Mouse (Mus musculus): ENCODE measurements around the gene Igf1. TPM values are rescaled to one million over a fixed set of nuclear protein-coding genes. Genes with fewer than 3 reads are reported as not detected.

Gene Igf1
- polyA plus RNA-seq (2016; fragmentation: Nextera tagmentation; extraction: Ambion mirVana): 6.7 and 11.0 TPM in 2 replicates

- 52% methylated on average over 5 of the region's 5 CpGs for WGBS
- H3K4me1 ChIP-seq: peaks cover 29% of the 10 kb centered on the region
- ATAC-seq (ENCODE audit: low FRiP score): no peak
- H3K27me3 ChIP-seq: peaks cover 49% of the 10 kb centered on the region
- H3K27ac ChIP-seq: no peak within 1 kb of the TSS
- H3K9ac ChIP-seq: no peak within 1 kb of the TSS
- H3K9me3 ChIP-seq: no peaks in the 10 kb centered on the region
- no peak within 1 kb of the TSS for H3K4me3 ChIP-seq (replicated peaks)
- H3K4me2 ChIP-seq: 0 out of 2 replicates have a peak within 1 kb of the TSS, but pooled peaks have one; percentile 75
- H3K36me3 ChIP-seq (replicated peaks): no peaks in the 10 kb centered on the region
These were observed at the start of gene Igf1 for GRCm38 (mm10) chr10:87858013-87858806. TSS of gene Igf1 (plus strand) at chr10:87858265.

- Histone ChIP-seq H3K4me3 (replicated peaks) (no peak overlapping the region), H3K27ac (0 out of 2 replicates have a peak overlapping the region, but pooled peaks have one; percentile 1), H3K27me3 (no peaks in the 10 kb centered on the region), H3K4me2 (peak overlapping the region; percentile 21; the same call in 1 of the 2 replicates), H3K9me3 (no peaks in the 10 kb centered on the region), H3K4me1 (peaks cover 14% of the 10 kb centered on the region), H3K9ac (no peak overlapping the region), H3K36me3 (replicated peaks) (no peaks in the 10 kb centered on the region)
- 0 out of 2 replicates have a peak, but pooled peaks have one; percentile 44 for ATAC-seq (ENCODE audit: low FRiP score)
- 18% methylated on average over 8 of the region's 8 CpGs for WGBS
These were observed 45.6 kb upstream of the Igf1 start for GRCm38 (mm10) chr10:87812157-87813072.

- H3K4me2 ChIP-seq: peak overlapping the region; percentile 21; the same call in 1 of the 2 replicates
- WGBS: 4% methylated on average over 3 of the region's 3 CpGs
- 0 out of 2 replicates have a peak, but pooled peaks have one; percentile 36 for ATAC-seq (ENCODE audit: low FRiP score)
These were observed 44.9 kb upstream of the Igf1 start for GRCm38 (mm10) chr10:87813073-87813590.

GRCm38 (mm10) chr10:87816861-87817260 lies 41.2 kb upstream of the Igf1 start:
- Histone ChIP-seq H3K4me3 (replicated peaks) (no peak overlapping the region), H3K36me3 (replicated peaks) (no peaks in the 10 kb centered on the region), H3K4me2 (no peak overlapping the region), H3K27me3 (no peaks in the 10 kb centered on the region), H3K9me3 (no peaks in the 10 kb centered on the region), H3K27ac (no peak overlapping the region), H3K9ac (no peak overlapping the region), H3K4me1 (peaks cover 14% of the 10 kb centered on the region)
- no peak for ATAC-seq (ENCODE audit: low FRiP score)
- WGBS: 27% methylated on average over 4 of the region's 4 CpGs

More at GRCm38 (mm10) chr10:87813073-87813590, 44.9 kb upstream of the Igf1 start:
- Histone ChIP-seq H3K27me3 (no peaks in the 10 kb centered on the region), H3K27ac (0 out of 2 replicates have a peak overlapping the region, but pooled peaks have one; percentile 1), H3K9ac (no peak overlapping the region), H3K9me3 (no peaks in the 10 kb centered on the region), H3K4me3 (replicated peaks) (no peak overlapping the region), H3K4me1 (peaks cover 14% of the 10 kb centered on the region), H3K36me3 (replicated peaks) (no peaks in the 10 kb centered on the region)

- H3K9ac ChIP-seq: no peak overlapping the region
These were observed 40.3 kb upstream of the Igf1 start for GRCm38 (mm10) chr10:87817786-87818185.

GRCm38 (mm10) chr10:87821906-87822305 lies 36.2 kb upstream of the Igf1 start:
- no peak overlapping the region for H3K4me2 ChIP-seq
- WGBS: 80% methylated on average over 10 of the region's 10 CpGs
- no peak overlapping the region for H3K9ac ChIP-seq
- H3K27me3 ChIP-seq: no peaks in the 10 kb centered on the region
- H3K9me3 ChIP-seq: no peaks in the 10 kb centered on the region
- H3K4me3 ChIP-seq (replicated peaks): no peak overlapping the region
- no peaks in the 10 kb centered on the region for H3K36me3 ChIP-seq (replicated peaks)
- H3K4me1 ChIP-seq: no peaks in the 10 kb centered on the region
- no peak for ATAC-seq (ENCODE audit: low FRiP score)
- no peak overlapping the region for H3K27ac ChIP-seq

More at GRCm38 (mm10) chr10:87817786-87818185, 40.3 kb upstream of the Igf1 start:
- H3K4me2 ChIP-seq: no peak overlapping the region
- whole genome bisulfite sequencing: 91% methylated on average over 7 of the region's 7 CpGs
- ATAC-seq (ENCODE audit: low FRiP score): no peak
- no peaks in the 10 kb centered on the region for H3K27me3 ChIP-seq
- no peaks in the 10 kb centered on the region for H3K9me3 ChIP-seq
- H3K36me3 ChIP-seq (replicated peaks): no peaks in the 10 kb centered on the region
- no peak overlapping the region for H3K4me3 ChIP-seq (replicated peaks)
- peaks cover 9% of the 10 kb centered on the region for H3K4me1 ChIP-seq
- no peak overlapping the region for H3K27ac ChIP-seq

- H3K9ac ChIP-seq: no peak overlapping the region
- H3K4me2 ChIP-seq: no peak overlapping the region
- 86% methylated on average over 2 of the region's 2 CpGs for WGBS
- H3K9me3 ChIP-seq: no peaks in the 10 kb centered on the region
- no peaks in the 10 kb centered on the region for H3K4me1 ChIP-seq
- H3K4me3 ChIP-seq (replicated peaks): no peak overlapping the region
- H3K36me3 ChIP-seq (replicated peaks): no peaks in the 10 kb centered on the region
- ATAC-seq (ENCODE audit: low FRiP score): no peak
- H3K27ac ChIP-seq: no peak overlapping the region
- no peaks in the 10 kb centered on the region for H3K27me3 ChIP-seq
These were observed 28.1 kb upstream of the Igf1 start for GRCm38 (mm10) chr10:87830012-87830411.

- no peak for ATAC-seq (ENCODE audit: low FRiP score)
- Histone ChIP-seq H3K27me3 (no peaks in the 10 kb centered on the region), H3K27ac (no peak overlapping the region), H3K4me2 (no peak overlapping the region), H3K4me1 (no peaks in the 10 kb centered on the region), H3K4me3 (replicated peaks) (no peak overlapping the region), H3K9me3 (no peaks in the 10 kb centered on the region), H3K9ac (no peak overlapping the region), H3K36me3 (replicated peaks) (no peaks in the 10 kb centered on the region)
- WGBS: 91% methylated on average over 2 of the region's 2 CpGs
These were observed 27.4 kb upstream of the Igf1 start for GRCm38 (mm10) chr10:87830639-87831038.

- no peak overlapping the region for H3K4me2 ChIP-seq
- ATAC-seq (ENCODE audit: low FRiP score): no peak
- WGBS: 86% methylated on average over 1 of the region's 1 CpGs
- H3K9ac ChIP-seq: no peak overlapping the region
- no peaks in the 10 kb centered on the region for H3K9me3 ChIP-seq
- no peaks in the 10 kb centered on the region for H3K27me3 ChIP-seq
- no peak overlapping the region for H3K4me3 ChIP-seq (replicated peaks)
- no peak overlapping the region for H3K27ac ChIP-seq
- H3K36me3 ChIP-seq (replicated peaks): no peaks in the 10 kb centered on the region
- H3K4me1 ChIP-seq: no peaks in the 10 kb centered on the region
These were observed 26.0 kb upstream of the Igf1 start for GRCm38 (mm10) chr10:87832101-87832500.

GRCm38 (mm10) chr10:87839454-87839853 lies 18.6 kb upstream of the Igf1 start:
- Histone ChIP-seq H3K4me1 (no peaks in the 10 kb centered on the region), H3K4me2 (no peak overlapping the region), H3K27ac (no peak overlapping the region), H3K27me3 (no peaks in the 10 kb centered on the region), H3K4me3 (replicated peaks) (no peak overlapping the region), H3K36me3 (replicated peaks) (no peaks in the 10 kb centered on the region), H3K9me3 (no peaks in the 10 kb centered on the region), H3K9ac (no peak overlapping the region)
- no peak for ATAC-seq (ENCODE audit: low FRiP score)
- WGBS: 96% methylated on average over 1 of the region's 1 CpGs

GRCm38 (mm10) chr10:87842501-87842900 lies 15.6 kb upstream of the Igf1 start:
- no peak overlapping the region for H3K4me2 ChIP-seq
- no peaks in the 10 kb centered on the region for H3K36me3 ChIP-seq (replicated peaks)
- WGBS: 92% methylated on average over 4 of the region's 4 CpGs
- H3K4me1 ChIP-seq: no peaks in the 10 kb centered on the region
- no peaks in the 10 kb centered on the region for H3K9me3 ChIP-seq
- H3K4me3 ChIP-seq (replicated peaks): no peak overlapping the region
- H3K9ac ChIP-seq: no peak overlapping the region
- no peaks in the 10 kb centered on the region for H3K27me3 ChIP-seq
- no peak overlapping the region for H3K27ac ChIP-seq
- ATAC-seq (ENCODE audit: low FRiP score): no peak

All from forebrain, embryonic 12.5 days (tissue).